Mouse (Mus musculus): ENCODE measurements around the gene Bmp6. TPM values are rescaled to one million over a fixed set of nuclear protein-coding genes. Genes with fewer than 3 reads are reported as not detected.

Gene Bmp6
- polyA plus RNA-seq, 1 experiment = 1.8 TPM

GRCm38 (mm10) chr13:38410322-38410865, 65.5 kb downstream of the Bmp6 start:
- Histone ChIP-seq H3K27ac (ENCODE audit: insufficient read depth, low read length) (peak overlapping the region; percentile 41), H3K4me3 (ENCODE audit: insufficient read depth, low read length) (no peak overlapping the region), H3K4me1 (ENCODE audit: control insufficient read depth, insufficient read depth, low read length) (peaks cover 11% of the 10 kb centered on the region)
- TF ChIP-seq POLR2A (IDR thresholded peaks at IDR 0.05; ENCODE audit: low read depth, low read length) = no peak
- TF ChIP-seq CTCF (IDR thresholded peaks at IDR 0.05; ENCODE audit: borderline replicate concordance, insufficient read depth, low read length) = no peak

DNA sequence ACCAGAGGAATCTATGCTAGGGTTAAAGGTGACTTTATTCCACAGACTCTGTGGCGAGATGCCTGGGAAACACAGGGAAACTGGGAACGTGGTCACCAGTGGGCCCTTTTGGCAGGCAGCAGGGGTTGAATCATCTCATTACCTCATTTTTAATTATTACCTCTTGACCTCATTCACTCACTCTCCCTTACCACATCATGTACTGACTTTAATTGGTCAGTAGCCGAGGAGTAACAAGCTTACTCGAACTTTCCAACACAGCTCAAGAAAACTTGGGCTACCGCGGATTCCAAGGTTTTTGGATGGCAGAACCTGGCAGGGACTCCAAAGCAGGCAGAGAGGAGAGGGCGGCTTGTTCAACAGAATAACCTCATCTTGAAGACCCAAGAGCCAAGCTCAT, 74.9 kb downstream of the Bmp6 start:
- TF ChIP-seq CTCF (IDR thresholded peaks at IDR 0.05; ENCODE audit: borderline replicate concordance, insufficient read depth, low read length) (no peak), POLR2A (IDR thresholded peaks at IDR 0.05; ENCODE audit: low read depth, low read length) (no peak)
- Histone ChIP-seq H3K4me3 (ENCODE audit: insufficient read depth, low read length) (no peak overlapping the region), H3K27ac (ENCODE audit: insufficient read depth, low read length) (no peak overlapping the region), H3K4me1 (ENCODE audit: control insufficient read depth, insufficient read depth, low read length) (peaks cover 2% of the 10 kb centered on the region; the same call in 1 of the 2 replicates)

DNA sequence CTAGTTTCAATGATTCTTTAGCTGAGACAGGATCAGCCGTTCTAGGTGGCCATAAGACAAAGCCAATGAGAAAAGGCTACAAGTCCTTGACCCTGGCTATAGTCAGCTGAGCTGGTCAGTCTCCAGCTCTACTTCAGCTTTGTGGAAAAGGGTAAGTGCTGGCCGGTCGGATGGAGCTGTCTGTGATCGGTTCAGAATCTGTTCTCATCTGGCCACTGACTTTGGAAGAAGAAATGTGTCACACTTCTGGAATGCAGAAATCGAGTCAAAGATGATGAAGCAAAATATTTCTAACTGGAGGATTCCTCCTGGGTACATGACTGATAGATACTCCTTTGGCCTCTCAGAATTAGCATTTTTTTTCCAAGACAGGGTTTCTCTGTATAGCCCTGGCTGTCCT, 77.6 kb downstream of the Bmp6 start:
- no peak for TF ChIP-seq CTCF (IDR thresholded peaks at IDR 0.05; ENCODE audit: borderline replicate concordance, insufficient read depth, low read length)
- TF ChIP-seq POLR2A (IDR thresholded peaks at IDR 0.05; ENCODE audit: low read depth, low read length) = no peak
- H3K4me3 ChIP-seq (ENCODE audit: insufficient read depth, low read length) = no peak overlapping the region
- H3K4me1 ChIP-seq (ENCODE audit: control insufficient read depth, insufficient read depth, low read length) = peaks cover 2% of the 10 kb centered on the region; the same call in 1 of the 2 replicates
- H3K27ac ChIP-seq (ENCODE audit: insufficient read depth, low read length) = no peak overlapping the region

DNA sequence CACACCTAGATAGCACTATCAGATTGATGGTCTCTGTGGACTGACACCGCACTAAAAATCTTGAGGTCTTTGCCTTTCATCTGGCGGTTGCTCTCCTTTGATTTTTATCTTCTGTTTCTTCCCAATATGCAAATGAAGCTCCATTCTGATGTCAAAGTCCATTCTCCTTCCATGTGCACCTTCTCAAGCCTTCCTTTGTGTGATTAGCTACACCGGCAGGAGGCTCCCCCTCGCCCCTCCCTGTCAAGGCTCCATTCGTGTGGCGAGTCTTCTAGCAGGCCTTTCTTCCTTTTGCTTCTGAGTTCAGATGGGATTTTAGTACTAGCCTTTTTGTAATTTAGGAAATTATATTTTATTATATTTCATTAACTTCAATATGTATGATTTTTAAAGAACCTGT, 80.4 kb downstream of the Bmp6 start:
- no peak for TF ChIP-seq CTCF (IDR thresholded peaks at IDR 0.05; ENCODE audit: borderline replicate concordance, insufficient read depth, low read length)
- no peak for TF ChIP-seq POLR2A (IDR thresholded peaks at IDR 0.05; ENCODE audit: low read depth, low read length)

GRCm38 (mm10) chr13:38429671-38430070, 84.8 kb downstream of the Bmp6 start:
- Histone ChIP-seq H3K27ac (ENCODE audit: insufficient read depth, low read length) (no peak overlapping the region), H3K4me3 (ENCODE audit: insufficient read depth, low read length) (no peak overlapping the region), H3K4me1 (ENCODE audit: control insufficient read depth, insufficient read depth, low read length) (no peaks in the 10 kb centered on the region)
- no peak for TF ChIP-seq CTCF (IDR thresholded peaks at IDR 0.05; ENCODE audit: borderline replicate concordance, insufficient read depth, low read length)
- TF ChIP-seq POLR2A (IDR thresholded peaks at IDR 0.05; ENCODE audit: low read depth, low read length) = no peak

More for the DNA sequence above, 80.4 kb downstream of the Bmp6 start:
- Histone ChIP-seq H3K4me3 (ENCODE audit: insufficient read depth, low read length) (no peak overlapping the region), H3K27ac (ENCODE audit: insufficient read depth, low read length) (no peak overlapping the region), H3K4me1 (ENCODE audit: control insufficient read depth, insufficient read depth, low read length) (peaks cover 2% of the 10 kb centered on the region; the same call in 1 of the 2 replicates)

DNA sequence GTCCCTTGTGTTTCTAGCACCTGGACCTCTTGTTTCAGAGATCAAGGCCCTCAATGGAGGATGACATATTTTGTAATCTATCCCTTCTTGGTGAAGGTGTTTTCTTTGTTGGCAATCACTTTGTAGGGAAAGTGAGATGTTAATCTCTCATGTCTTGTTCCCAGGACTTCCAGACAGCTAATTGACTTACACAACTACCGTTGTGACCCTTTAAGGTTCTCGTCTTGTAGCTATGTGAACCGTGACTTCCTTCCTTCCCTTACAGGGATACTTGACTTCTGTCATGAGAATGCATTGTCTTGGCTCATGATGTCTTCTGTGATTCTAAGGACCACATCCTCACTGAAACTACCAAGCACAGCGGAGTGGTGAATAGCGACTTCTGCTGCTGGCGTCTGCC, 85.2 kb downstream of the Bmp6 start:
- TF ChIP-seq CTCF (IDR thresholded peaks at IDR 0.05; ENCODE audit: borderline replicate concordance, insufficient read depth, low read length) (no peak), POLR2A (IDR thresholded peaks at IDR 0.05; ENCODE audit: low read depth, low read length) (no peak)
- no peaks in the 10 kb centered on the region for H3K4me1 ChIP-seq (ENCODE audit: control insufficient read depth, insufficient read depth, low read length)
- H3K27ac ChIP-seq (ENCODE audit: insufficient read depth, low read length) = no peak overlapping the region

DNA sequence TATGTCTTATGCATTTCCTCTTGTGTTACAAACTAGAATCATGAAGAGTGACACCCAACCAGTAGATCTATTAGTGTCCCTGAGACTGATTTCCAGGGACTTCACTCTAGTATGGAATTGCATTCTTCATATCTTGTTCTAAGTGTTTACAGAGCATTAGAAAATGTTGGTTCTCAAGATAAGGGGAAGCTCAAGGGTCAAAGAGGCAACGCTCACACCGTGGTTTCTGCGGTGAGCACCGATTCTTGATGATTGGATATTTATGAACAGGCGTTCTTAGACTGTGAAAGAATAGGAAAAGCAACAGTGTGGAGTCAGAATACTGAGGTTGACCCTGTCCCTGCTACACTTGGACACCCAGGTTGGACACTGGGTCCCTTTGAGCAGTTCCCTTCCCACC, 89.9 kb downstream of the Bmp6 start:
- H3K4me3 ChIP-seq (ENCODE audit: insufficient read depth, low read length) = no peak overlapping the region
- H3K4me1 ChIP-seq (ENCODE audit: control insufficient read depth, insufficient read depth, low read length) = no peaks in the 10 kb centered on the region
- no peak overlapping the region for H3K27ac ChIP-seq (ENCODE audit: insufficient read depth, low read length)
- TF ChIP-seq CTCF (IDR thresholded peaks at IDR 0.05; ENCODE audit: borderline replicate concordance, insufficient read depth, low read length) (no peak), POLR2A (IDR thresholded peaks at IDR 0.05; ENCODE audit: low read depth, low read length) (no peak)

More for the DNA sequence above, 85.2 kb downstream of the Bmp6 start:
- no peak overlapping the region for H3K4me3 ChIP-seq (ENCODE audit: insufficient read depth, low read length)

DNA sequence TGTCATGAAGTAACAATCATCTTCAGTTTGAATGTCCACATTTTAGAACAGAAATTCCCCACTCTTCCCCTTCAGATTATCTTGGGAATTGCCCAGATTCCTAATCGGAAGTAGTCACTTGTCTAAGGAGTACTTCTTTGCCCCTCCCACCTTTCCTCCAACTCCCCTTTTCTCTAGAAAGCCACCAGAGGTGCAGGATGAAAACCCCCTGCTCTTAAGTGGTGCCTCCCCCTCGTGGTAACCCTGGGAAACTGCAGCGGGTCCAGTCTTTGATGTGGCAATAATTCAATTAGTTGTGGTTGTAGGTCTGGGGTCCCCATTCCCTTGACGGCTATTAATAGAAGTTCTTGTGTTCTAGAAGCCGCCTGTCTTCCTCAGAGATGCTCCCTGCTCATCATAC, 93.0 kb downstream of the Bmp6 start:
- TF ChIP-seq POLR2A (IDR thresholded peaks at IDR 0.05; ENCODE audit: low read depth, low read length) (no peak), CTCF (IDR thresholded peaks at IDR 0.05; ENCODE audit: borderline replicate concordance, insufficient read depth, low read length) (0 out of 2 replicates have a peak, but pooled peaks have one; percentile 13)
- Histone ChIP-seq H3K27ac (ENCODE audit: insufficient read depth, low read length) (no peak overlapping the region), H3K4me3 (ENCODE audit: insufficient read depth, low read length) (no peak overlapping the region), H3K4me1 (ENCODE audit: control insufficient read depth, insufficient read depth, low read length) (no peaks in the 10 kb centered on the region)

GRCm38 (mm10) chr13:38440240-38440639, 95.3 kb downstream of the Bmp6 start:
- Histone ChIP-seq H3K27ac (ENCODE audit: insufficient read depth, low read length) (no peak overlapping the region), H3K4me3 (ENCODE audit: insufficient read depth, low read length) (no peak overlapping the region), H3K4me1 (ENCODE audit: control insufficient read depth, insufficient read depth, low read length) (no peaks in the 10 kb centered on the region)
- TF ChIP-seq POLR2A (IDR thresholded peaks at IDR 0.05; ENCODE audit: low read depth, low read length) (no peak), CTCF (IDR thresholded peaks at IDR 0.05; ENCODE audit: borderline replicate concordance, insufficient read depth, low read length) (no peak)

- Histone ChIP-seq H3K4me3 (ENCODE audit: insufficient read depth, low read length) (no peak overlapping the region), H3K27ac (ENCODE audit: insufficient read depth, low read length) (no peak overlapping the region), H3K4me1 (ENCODE audit: control insufficient read depth, insufficient read depth, low read length) (peaks cover 2% of the 10 kb centered on the region; the same call in 1 of the 2 replicates)
- TF ChIP-seq CTCF (IDR thresholded peaks at IDR 0.05; ENCODE audit: borderline replicate concordance, insufficient read depth, low read length) (no peak), POLR2A (IDR thresholded peaks at IDR 0.05; ENCODE audit: low read depth, low read length) (no peak)
Measured at GRCm38 (mm10) chr13:38448516-38449015, 103.7 kb downstream of the Bmp6 start.
